Mouse (Mus musculus) heart, postnatal 0 days (tissue): Measurements from ENCODE around the gene Spryd4. TPM values are rescaled to one million over a fixed set of nuclear protein-coding genes. Genes with fewer than 3 reads are reported as not detected.

Experiments
- ATAC-seq: fragments of 200-750 bp; cut with Nextera tagmentation; 2 replicates; pipeline ENCODE4 v1.8.0; 2017; ENCODE audit warnings: low read depth, moderate number of reproducible peaks, moderate library complexity; ENCODE audit not compliant: insufficient read depth
- DNase-seq: peaks from one replicate; pipeline ENCODE4 v3.0.0-alpha.2; 2016; ENCODE audit warnings: low spot score
- H3K27ac ChIP-seq: fragments of 300-500 bp; sonication (generic); 2 replicates; pipeline ENCODE4 v1.5.1; 2014; ENCODE audit warnings: low read depth, mild to moderate bottlenecking
- H3K27me3 ChIP-seq: fragments of 300-500 bp; sonication (generic); 2 replicates; pipeline ENCODE4 v1.6.1; 2014; ENCODE audit warnings: low read length, mixed read lengths; ENCODE audit not compliant: control insufficient read depth, insufficient read depth
- H3K36me3 ChIP-seq: fragments of 300-500 bp; sonication (generic); replicated peaks from 2 replicates; pipeline ENCODE4 v1.6.1; 2014; ENCODE audit warnings: low read length, mixed read lengths; ENCODE audit not compliant: control insufficient read depth, insufficient read depth
- H3K4me1 ChIP-seq: fragments of 300-500 bp; sonication (generic); 2 replicates; pipeline ENCODE4 v1.6.1; 2014; ENCODE audit warnings: antibody characterized with exemption; ENCODE audit not compliant: control insufficient read depth, insufficient read depth
- H3K4me2 ChIP-seq: fragments of 300-500 bp; sonication (generic); 2 replicates; pipeline ENCODE4 v1.6.1; 2014; ENCODE audit warnings: low read depth, mild to moderate bottlenecking, low read length, moderate library complexity
- H3K4me3 ChIP-seq: fragments of 300-500 bp; sonication (generic); 2 replicates; pipeline ENCODE4 v1.5.1; 2014; ENCODE audit warnings: low read depth, low read length
- H3K9ac ChIP-seq: fragments of 300-500 bp; sonication (generic); replicated peaks from 2 replicates; pipeline ENCODE4 v1.6.1; 2014; ENCODE audit warnings: low read depth, low read length, mixed read lengths
- H3K9me3 ChIP-seq: fragments of 300-500 bp; sonication (generic); replicated peaks from 2 replicates; pipeline ENCODE4 v1.6.1; 2016; ENCODE audit warnings: low read length; ENCODE audit not compliant: control insufficient read depth
- CTCF ChIP-seq: IDR thresholded peaks from 2 replicates; pipeline ENCODE4 v1.5.1; 2016; ENCODE audit warnings: antibody characterized with exemption, control low read depth, low read depth
- EP300 ChIP-seq: IDR thresholded peaks from 2 replicates; pipeline ENCODE4 v1.6.1; 2016; ENCODE audit warnings: antibody characterized with exemption, low read depth
- WGBS: fragments of 180-500 bp; shearing (Covaris S2); extraction: QIAGEN DNeasy Blood & Tissue Kit; methylation state at CpG from one replicate; pipeline ENCODE4 v1.1.7; 2014; 5-methylcytosine and 5-hydroxymethylcytosine counted together
- polyA plus RNA-seq: library from polyadenylated mRNA; unstranded; fragments of >200 nt; fragmentation: Nextera tagmentation; extraction: Ambion mirVana; gene quantifications from 2 replicates; pipeline ENCODE4 v1.2.1, GENCODE M21; 2015
- total RNA-seq: library from RNA; depleted of rRNA; stranded (reverse); fragments of >200 nt; gene quantifications from 2 replicates; pipeline ENCODE4 v1.2.3, GENCODE M21; 2014; ENCODE audit warnings: low replicate concordance

The Spryd4 gene
- total and polyA plus RNA-seq, 2 experiments from 2014 or later: 50.1 to 93.1 TPM

- Histone ChIP-seq H3K9me3 (no peaks in the 10 kb centered on the region), H3K9ac (no peak overlapping the region), H3K4me1 (peaks cover 10% of the 10 kb centered on the region), H3K27ac (no peak overlapping the region), H3K27me3 (no peaks in the 10 kb centered on the region), H3K4me2 (no peak overlapping the region), H3K4me3 (no peak overlapping the region), H3K36me3 (0 out of 2 replicates have a peak, but pooled peaks cover 3% of the 10 kb centered on the region)
- ATAC-seq: no peak
- DNase-seq: no peak
- no peak for TF ChIP-seq CTCF
- no peak for TF ChIP-seq EP300
- WGBS: 90% methylated on average over 10 of the region's 10 CpGs
These were observed 3.3 kb downstream of the Spryd4 start for GRCm38 (mm10) chr10:128208326-128208725.

GRCm38 (mm10) chr10:128204941-128205340 is 6.7 kb downstream of the Spryd4 start:
- H3K9ac ChIP-seq: no peak overlapping the region
- TF ChIP-seq CTCF: no peak
- TF ChIP-seq EP300: no peak
- DNase-seq (no peak), ATAC-seq (no peak)
- H3K4me3 ChIP-seq: no peak overlapping the region
- 0 out of 2 replicates have a peak, but pooled peaks cover 3% of the 10 kb centered on the region for H3K36me3 ChIP-seq
- no peak overlapping the region for H3K27ac ChIP-seq
- no peaks in the 10 kb centered on the region for H3K9me3 ChIP-seq
- H3K27me3 ChIP-seq: no peaks in the 10 kb centered on the region
- H3K4me1 ChIP-seq: no peaks in the 10 kb centered on the region
- 83% methylated on average over 15 of the region's 15 CpGs for WGBS
- H3K4me2 ChIP-seq: no peak overlapping the region

DNA sequence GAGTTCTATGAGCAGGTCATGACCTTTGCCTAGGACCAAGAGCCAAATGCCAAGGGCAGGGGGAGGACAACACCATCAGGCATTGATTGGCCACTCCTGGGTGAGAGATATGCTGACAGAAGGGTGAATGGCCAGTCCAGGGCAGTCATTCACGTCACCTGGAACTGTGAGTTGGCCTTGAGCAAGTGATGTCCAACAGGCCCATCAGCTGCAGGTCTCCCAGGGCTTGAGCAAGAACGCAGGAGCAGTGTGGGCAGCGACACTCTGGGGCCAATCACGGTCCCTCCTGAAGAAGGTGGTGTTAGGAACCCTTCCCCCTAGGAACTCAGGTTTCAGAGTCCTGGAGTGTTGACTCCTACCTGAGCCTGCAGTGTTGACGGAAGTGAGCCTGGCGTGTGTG is 9.8 kb downstream of the Spryd4 start:
- Histone ChIP-seq H3K27ac (no peak overlapping the region), H3K4me1 (no peaks in the 10 kb centered on the region), H3K27me3 (no peaks in the 10 kb centered on the region), H3K36me3 (no peaks in the 10 kb centered on the region), H3K4me2 (no peak overlapping the region), H3K4me3 (no peak overlapping the region), H3K9ac (no peak overlapping the region), H3K9me3 (no peaks in the 10 kb centered on the region)
- no peak for DNase-seq
- whole genome bisulfite sequencing: 68% methylated on average over 6 of the region's 6 CpGs
- no peak for ATAC-seq
- no peak for TF ChIP-seq CTCF
- TF ChIP-seq EP300: no peak

- peak overlapping the region; percentile 99 for H3K4me2 ChIP-seq
- H3K27ac ChIP-seq: no peak overlapping the region
- peak; percentile 40 for DNase-seq
- peaks cover 6% of the 10 kb centered on the region; the same call in 1 of the 2 replicates for H3K4me1 ChIP-seq
- H3K27me3 ChIP-seq: peaks cover 9% of the 10 kb centered on the region
- peak; percentile 78 for ATAC-seq
- WGBS: 2% methylated on average over 57 of the region's 79 CpGs
- no peaks in the 10 kb centered on the region for H3K9me3 ChIP-seq
- peak overlapping the region; percentile 51 for H3K9ac ChIP-seq
- TF ChIP-seq CTCF (no peak), EP300 (no peak)
- no peaks in the 10 kb centered on the region for H3K36me3 ChIP-seq
- H3K4me3 ChIP-seq: peak overlapping the region; percentile 64
These were observed 16.8 kb downstream of the Spryd4 start for GRCm38 (mm10) chr10:128194551-128195461.

- DNase-seq: peak; percentile 94
- H3K4me1 ChIP-seq: peaks cover 6% of the 10 kb centered on the region; the same call in 1 of the 2 replicates
- WGBS: under 1% methylated on average over 45 of the region's 46 CpGs
- peak within 1 kb of the TSS; percentile 64 for H3K4me3 ChIP-seq
- TF ChIP-seq EP300 (no peak), CTCF (no peak)
- ATAC-seq: peak; percentile 97
- peak within 1 kb of the TSS; percentile 99 for H3K4me2 ChIP-seq
- H3K27ac ChIP-seq: peak within 1 kb of the TSS; percentile 20; the same call in 1 of the 2 replicates
- peak within 1 kb of the TSS; percentile 51 for H3K9ac ChIP-seq
- H3K27me3 ChIP-seq: peaks cover 9% of the 10 kb centered on the region
- H3K36me3 ChIP-seq: no peaks in the 10 kb centered on the region
- no peaks in the 10 kb centered on the region for H3K9me3 ChIP-seq
These were observed 17.5 kb downstream of the Spryd4 start, which contains the start of gene Gls2 for GRCm38 (mm10) chr10:128194024-128194550. Gene Gls2, plus strand, starts transcription at chr10:128194457.
